8 mouse cellular contexts compared by ENCODE assay signal in genomic region chr11:77980281-77981204, GRCm38 (mm10). TPM values are rescaled to one million over a fixed set of nuclear protein-coding genes. Genes with fewer than 3 reads are reported as not detected.
DNase-seq lines count a peak whose midpoint lies in the region; ATAC-seq and TF ChIP-seq lines count a peak whose summit lies in the region.
"Had no signal": no experiment of that assay in that cellular context is flagged by ENCODE, and none has a peak within 500 bp of the region (broad histone marks: within the 10 kb centered on the region; RNA-seq: fewer than 3 reads in every experiment).

No protein-coding gene starts in this region.

- TF ChIP-seq POLR2A in kidney, adult 2 months (IDR thresholded peaks at IDR 0.05; ENCODE audit: low read depth, low read length), result no peak

- no peak overlapping the region for H3K27ac ChIP-seq in embryonic facial prominence, embryonic 13.5 days
- H3K27ac ChIP-seq in kidney, adult 2 months (ENCODE audit: insufficient read depth, low read depth, low read length), result no peak overlapping the region
- no peak overlapping the region for H3K27ac ChIP-seq in liver, embryonic 14.5 days
- H3K27ac ChIP-seq: limb, embryonic 15.5 days had no signal

- no peak for TF ChIP-seq EP300 in liver, embryonic 14.5 days (IDR thresholded peaks at IDR 0.05; ENCODE audit: low read depth)

- H3K9ac ChIP-seq in embryonic facial prominence, embryonic 13.5 days, result 0 out of 2 replicates have a peak overlapping the region, but pooled peaks have one; percentile 11
- no peak overlapping the region for H3K9ac ChIP-seq in liver, embryonic 14.5 days (replicated peaks)
- H3K9ac ChIP-seq: limb, embryonic 15.5 days had no signal

- ATAC-seq in embryonic facial prominence, embryonic 13.5 days (ENCODE audit: insufficient number of reproducible peaks, insufficient read depth, low FRiP score, low TSS enrichment, low read depth), result no peak
- no peak for ATAC-seq in liver, embryonic 14.5 days (ENCODE audit: insufficient read depth)

- 35% methylated on average over 11 of the region's 11 CpGs for WGBS in embryonic facial prominence, embryonic 13.5 days
- 32% methylated on average over 11 of the region's 11 CpGs for WGBS in kidney, adult 2 months
- WGBS in liver, embryonic 14.5 days (ENCODE audit: insufficient replicate concordance), result 29% methylated on average over 11 of the region's 11 CpGs

- TF ChIP-seq CTCF in kidney, adult 2 months (conservative IDR thresholded peaks at IDR 0.05; ENCODE audit: insufficient read depth, insufficient read length, low read depth, low read length), result peak; percentile 57
- TF ChIP-seq CTCF in liver, embryonic 14.5 days (IDR thresholded peaks at IDR 0.05; ENCODE audit: low read depth), result peak; percentile 68

- H3K36me3 ChIP-seq in embryonic facial prominence, embryonic 13.5 days, result no peaks in the 10 kb centered on the region
- H3K36me3 ChIP-seq in kidney, adult 2 months (ENCODE audit: control insufficient read depth, insufficient read depth, low read length), result no peaks in the 10 kb centered on the region
- H3K36me3 ChIP-seq in liver, embryonic 14.5 days (replicated peaks; ENCODE audit: control insufficient read depth, insufficient read depth, low read depth), result no peaks in the 10 kb centered on the region; the same call in 1 of the 2 replicates
- H3K36me3 ChIP-seq: limb, embryonic 15.5 days had no signal

- DNase-seq in right cerebral cortex, adult 18-20 months, result peak; percentile 67
- no peak for DNase-seq in right cerebral cortex, postnatal 36 days (ENCODE audit: low spot score in 2 of 2)
- DNase-seq in adrenal gland, postnatal 36 days, result peak; percentile 37 to 66
- peak; percentile 79 for DNase-seq in kidney, adult 2 months
- DNase-seq in liver, embryonic 14.5 days (ENCODE audit: low read depth in 3 of 3, low spot score in 3 of 3), result peak in 2 of 3 experiments; percentile 47 to 53
- DNase-seq in retina, embryonic 14.5 days (ENCODE audit: low spot score), result peak; percentile 82

- no peak overlapping the region for H3K4me3 ChIP-seq in embryonic facial prominence, embryonic 13.5 days
- H3K4me3 ChIP-seq in kidney, adult 2 months (ENCODE audit: insufficient read depth, low read depth, low read length), result no peak overlapping the region
- H3K4me3 ChIP-seq in liver, embryonic 14.5 days (ENCODE audit: insufficient read depth in 1 of 2, low read depth in 2 of 2, low read length in 2 of 2), result no peak overlapping the region

- peaks cover 23% of the 10 kb centered on the region for H3K27me3 ChIP-seq in embryonic facial prominence, embryonic 13.5 days
- H3K27me3 ChIP-seq in kidney, adult 2 months (replicated peaks; ENCODE audit: control insufficient read depth, insufficient read depth, low read length), result no peaks in the 10 kb centered on the region
- H3K27me3 ChIP-seq in liver, embryonic 14.5 days (ENCODE audit: control insufficient read depth, insufficient read depth, low read length), result no peaks in the 10 kb centered on the region; the same call in 1 of the 2 replicates

- no peaks in the 10 kb centered on the region for H3K9me3 ChIP-seq in embryonic facial prominence, embryonic 13.5 days
- H3K9me3 ChIP-seq in liver, embryonic 14.5 days (ENCODE audit: control insufficient read depth, low read length), result no peaks in the 10 kb centered on the region
- H3K9me3 ChIP-seq: limb, embryonic 15.5 days had no signal

- no peak overlapping the region for H3K4me2 ChIP-seq in embryonic facial prominence, embryonic 13.5 days
- H3K4me2 ChIP-seq in liver, embryonic 14.5 days (ENCODE audit: low read depth), result peak overlapping the region; percentile 75

- H3K4me1 ChIP-seq in embryonic facial prominence, embryonic 13.5 days, result peaks cover 6% of the 10 kb centered on the region
- peaks cover 6% of the 10 kb centered on the region; the same call in 1 of the 2 replicates for H3K4me1 ChIP-seq in kidney, adult 2 months (ENCODE audit: control insufficient read depth, insufficient read depth, low read length)
- peaks cover 10 to 15% of the 10 kb centered on the region in 2 experiments; a peak in 3 of 4 replicates for H3K4me1 ChIP-seq in liver, embryonic 14.5 days (replicated peaks; ENCODE audit: control insufficient read depth in 2 of 2, insufficient read depth in 2 of 2, low read length in 1 of 2)

RNA-seq across cellular contexts. Expression of gene Phf12, which starts 2.0 kb away (rescaled TPM):
- total RNA-seq in adrenal gland, postnatal 36 days (2021), result 10 to 100 TPM; 46.6 to 50.8 TPM
- 19.8 and 22.7 TPM in 2 replicates for polyA plus RNA-seq in embryonic facial prominence, embryonic 13.5 days (2015; fragmentation: Nextera tagmentation; extraction: Ambion mirVana)
- polyA plus RNA-seq in kidney, adult 2 months (2012; rRNA removed), result 33.0 and 35.7 TPM in 2 replicates
- 19.0 and 19.2 TPM in 2 replicates for polyA plus RNA-seq in liver, embryonic 14.5 days (2012; rRNA removed)
- polyA plus RNA-seq in liver, embryonic 14.5 days (2014; fragmentation: Nextera tagmentation; extraction: Ambion mirVana), result 4.3 and 5.7 TPM in 2 replicates

RNA-seq across cellular contexts. Expression of gene Sez6, which starts 49.9 kb away (rescaled TPM):
- total RNA-seq in adrenal gland, postnatal 36 days (2021), result 1 to 10 TPM; 1.7 to 1.9 TPM
- 1.5 and 2.6 TPM in 2 replicates for polyA plus RNA-seq in embryonic facial prominence, embryonic 13.5 days (2015; fragmentation: Nextera tagmentation; extraction: Ambion mirVana)
- 0.12 and 0.27 TPM in 2 replicates for polyA plus RNA-seq in kidney, adult 2 months (2012; rRNA removed)
- polyA plus RNA-seq in liver, embryonic 14.5 days (2012; rRNA removed), result 0.03 and 0.37 TPM in 2 replicates
- 0.05 TPM in 1 of 2 replicates, not detected in the other for polyA plus RNA-seq in liver, embryonic 14.5 days (2014; fragmentation: Nextera tagmentation; extraction: Ambion mirVana)

RNA-seq across cellular contexts. Expression of gene Dhrs13, which starts 51.5 kb away (rescaled TPM):
- total RNA-seq in adrenal gland, postnatal 36 days (2021), result 10 to 100 TPM; 12.1 to 15.2 TPM
- polyA plus RNA-seq in embryonic facial prominence, embryonic 13.5 days (2015; fragmentation: Nextera tagmentation; extraction: Ambion mirVana), result 16.1 and 20.5 TPM in 2 replicates
- 7.1 and 9.3 TPM in 2 replicates for polyA plus RNA-seq in kidney, adult 2 months (2012; rRNA removed)
- 8.6 and 9.4 TPM in 2 replicates for polyA plus RNA-seq in liver, embryonic 14.5 days (2012; rRNA removed)
- polyA plus RNA-seq in liver, embryonic 14.5 days (2014; fragmentation: Nextera tagmentation; extraction: Ambion mirVana), result 17.3 and 17.8 TPM in 2 replicates

RNA-seq across cellular contexts. Expression of gene Flot2, which starts 57.2 kb away (rescaled TPM):
- 10 to 100 TPM; 71.4 to 98.4 TPM for total RNA-seq in adrenal gland, postnatal 36 days (2021)
- polyA plus RNA-seq in embryonic facial prominence, embryonic 13.5 days (2015; fragmentation: Nextera tagmentation; extraction: Ambion mirVana), result 49.4 and 53.2 TPM in 2 replicates
- polyA plus RNA-seq in kidney, adult 2 months (2012; rRNA removed), result 95.0 and 96.9 TPM in 2 replicates
- 17.9 and 18.3 TPM in 2 replicates for polyA plus RNA-seq in liver, embryonic 14.5 days (2012; rRNA removed)
- polyA plus RNA-seq in liver, embryonic 14.5 days (2014; fragmentation: Nextera tagmentation; extraction: Ambion mirVana), result 16.7 and 20.4 TPM in 2 replicates

Comparison
In these comparisons a context has a peak if more than half of its experiments do, and no peak if none do; other contexts are left out.
1. DNase-seq: peak in right cerebral cortex, adult 18-20 months (single experiment), adrenal gland, postnatal 36 days (2 of 2), kidney, adult 2 months (single experiment), liver, embryonic 14.5 days (2 of 3) and retina, embryonic 14.5 days (single experiment); none in right cerebral cortex, postnatal 36 days (0 of 2).